Mouse (Mus musculus) CD4-positive, CD25-positive, alpha-beta regulatory T cell, adult 4 months (primary cell): ENCODE measurements around the gene Atp2a2. TPM values are rescaled to one million over a fixed set of nuclear protein-coding genes. Genes with fewer than 3 reads are reported as not detected.
"Not testable (repeated sequence)": the region's sequence is repeated elsewhere in the genome, so short reads cannot be mapped to it uniquely, and the experiment has no call there.

ENCODE experiments used
- ATAC-seq: one replicate; pipeline ENCODE4 v1.8.0; 2017
- polyA plus RNA-seq, 2 experiments: library from polyadenylated mRNA; unstranded; fragments of 100-300 nt; shearing (Covaris generic); gene quantifications; one replicate each; pipeline ENCODE4 v1.2.1; 2017

Gene Atp2a2
- polyA plus RNA-seq, 2 experiments from 2014 or later: 10.0 to 14.8 TPM

- no peak for ATAC-seq
Observed at GRCm38 (mm10) chr5:122493035-122493434, 9.0 kb downstream of the Atp2a2 start.

- ATAC-seq: no peak
Observed at GRCm38 (mm10) chr5:122491385-122491784, 10.6 kb downstream of the Atp2a2 start.

DNA sequence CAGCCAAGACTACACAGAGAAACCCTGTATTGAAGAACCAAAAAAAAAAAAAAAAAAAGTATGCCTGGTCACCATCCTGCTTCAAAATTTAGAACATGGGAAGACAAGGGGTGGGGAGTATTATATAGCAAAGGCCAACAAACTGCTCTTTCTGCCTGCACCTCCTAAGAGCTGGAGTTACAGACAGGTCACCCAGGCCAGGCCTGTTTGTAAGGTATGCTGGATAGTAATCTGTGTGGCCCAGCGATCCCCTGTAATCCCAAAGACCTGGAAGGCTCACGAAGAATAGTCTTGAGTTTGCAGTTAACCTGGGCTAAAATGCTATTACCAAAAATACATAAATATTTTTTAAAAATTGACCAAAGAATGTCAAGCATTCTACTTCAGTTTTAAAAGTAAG, 11.9 kb downstream of the Atp2a2 start:
- no peak for ATAC-seq

DNA sequence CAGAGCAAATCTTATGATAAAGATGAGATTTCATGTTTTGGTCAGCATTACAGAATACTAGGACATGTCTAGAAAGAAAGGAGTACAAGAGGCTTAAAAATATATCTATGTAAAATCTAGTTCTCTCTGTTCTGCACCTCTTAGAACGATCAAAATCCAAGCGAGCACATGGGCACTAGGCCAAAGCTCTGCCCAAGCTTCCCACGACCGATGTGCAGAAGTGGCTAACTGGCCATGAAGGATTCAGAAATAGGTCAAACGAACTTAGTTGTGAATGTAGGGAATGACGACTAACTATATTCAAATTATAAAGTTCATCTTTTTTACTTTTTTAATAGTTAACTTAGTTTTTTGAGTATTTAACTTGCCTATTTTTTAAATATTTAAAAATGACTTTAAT, 14.2 kb downstream of the Atp2a2 start:
- ATAC-seq: no peak

DNA sequence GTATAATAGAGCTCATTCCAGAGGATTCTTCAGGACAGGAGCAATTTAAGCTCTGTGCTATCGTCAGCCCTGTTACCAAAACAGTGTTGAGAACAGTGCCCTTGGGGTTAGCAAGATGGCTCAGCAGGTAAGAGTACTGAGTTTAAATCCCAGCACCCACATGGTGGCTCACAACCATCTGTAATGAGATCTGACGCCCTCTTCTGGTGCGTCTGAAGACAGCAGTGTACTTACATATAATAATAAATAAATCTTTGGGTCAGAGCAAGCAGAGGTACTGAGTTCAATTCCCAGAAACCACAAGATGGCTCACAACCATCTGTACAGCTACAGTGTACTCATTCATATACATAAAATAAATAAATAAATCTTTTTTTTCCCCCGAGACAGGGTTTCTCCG, 15.8 kb downstream of the Atp2a2 start:
- not testable (repeated sequence) for ATAC-seq

DNA sequence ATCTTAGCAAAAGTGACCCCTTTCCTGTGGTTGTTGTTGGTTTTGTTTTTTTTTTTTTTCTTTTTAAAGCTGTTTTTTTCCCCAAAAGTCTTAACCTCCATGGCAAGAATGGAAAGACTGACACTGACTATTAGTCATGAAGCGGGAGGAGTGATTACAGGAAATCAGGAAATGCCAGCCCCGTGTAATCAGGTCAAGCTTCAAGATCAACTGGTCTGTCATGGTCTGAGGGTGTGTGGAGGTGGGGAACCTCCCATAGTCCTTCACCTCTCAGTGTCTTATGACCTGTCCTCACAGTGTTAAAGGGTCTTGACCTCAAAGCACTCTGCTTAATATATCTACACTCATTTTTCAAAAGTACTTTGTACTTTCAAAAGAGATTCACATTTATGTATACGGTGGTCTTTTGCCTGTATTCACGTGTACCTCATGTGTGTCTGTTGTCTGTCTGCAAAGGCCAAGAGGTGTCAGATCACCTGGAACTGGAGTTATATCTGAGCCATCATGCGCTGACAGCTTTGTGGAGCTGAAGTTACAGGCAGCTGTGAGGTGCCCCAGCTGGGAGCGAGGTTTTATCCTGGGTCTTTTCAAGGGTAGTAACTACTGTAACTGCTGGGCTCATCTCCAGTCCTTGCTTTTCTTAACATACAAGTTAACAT, 19.2 kb downstream of the Atp2a2 start:
- ATAC-seq: no peak

GRCm38 (mm10) chr5:122481844-122482243, 20.2 kb downstream of the Atp2a2 start:
- no peak for ATAC-seq

GRCm38 (mm10) chr5:122479131-122479530, 22.9 kb downstream of the Atp2a2 start:
- ATAC-seq: no peak

DNA sequence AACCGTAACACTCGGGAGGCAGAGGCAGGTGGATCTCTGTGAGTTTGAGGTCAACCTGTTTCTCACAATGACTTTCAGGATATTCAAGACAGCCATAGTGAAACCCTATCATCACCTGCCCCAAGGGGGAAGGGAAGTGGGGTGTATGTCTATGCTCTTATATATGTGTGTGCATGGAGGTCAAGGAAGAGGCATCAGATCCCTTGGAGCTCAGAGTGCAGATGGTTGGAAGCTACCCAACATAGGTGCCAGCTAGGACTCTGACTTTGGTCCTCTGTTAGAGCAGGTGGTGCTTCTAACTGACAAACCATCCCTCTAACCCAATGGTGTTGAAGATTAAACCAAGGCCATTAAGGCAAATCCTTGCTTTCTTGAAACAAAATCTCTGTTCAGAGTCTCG, 24.5 kb downstream of the Atp2a2 start:
- ATAC-seq: no peak

- no peak for ATAC-seq
Observed at GRCm38 (mm10) chr5:122476078-122476477, 25.9 kb downstream of the Atp2a2 start.

GRCm38 (mm10) chr5:122474643-122475363, 27.2 kb downstream of the Atp2a2 start:
- ATAC-seq: no peak

- ATAC-seq: no peak
Observed at GRCm38 (mm10) chr5:122471658-122472057, 30.4 kb downstream of the Atp2a2 start.

DNA sequence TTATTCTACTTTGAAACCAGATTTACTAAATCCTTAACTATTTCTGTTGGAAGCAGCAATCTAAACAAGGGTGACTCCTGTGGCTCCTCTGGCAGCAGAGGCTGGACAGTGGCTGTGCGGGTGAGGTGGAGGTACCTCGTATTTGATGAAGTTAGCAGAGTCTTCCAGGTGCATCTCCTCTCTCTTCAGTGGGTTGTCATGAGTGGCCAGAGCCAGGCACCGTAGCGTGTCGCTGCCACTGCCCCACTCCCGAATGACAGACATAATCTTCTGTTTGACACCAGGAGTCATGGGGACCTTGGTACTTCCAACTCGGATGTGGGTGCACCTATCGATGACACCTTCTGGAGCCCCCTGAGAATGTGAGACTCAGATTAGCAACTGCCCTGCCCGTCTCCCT, 40.6 kb downstream of the Atp2a2 start:
- no peak for ATAC-seq

GRCm38 (mm10) chr5:122460656-122461055, 41.4 kb downstream of the Atp2a2 start:
- no peak for ATAC-seq

DNA sequence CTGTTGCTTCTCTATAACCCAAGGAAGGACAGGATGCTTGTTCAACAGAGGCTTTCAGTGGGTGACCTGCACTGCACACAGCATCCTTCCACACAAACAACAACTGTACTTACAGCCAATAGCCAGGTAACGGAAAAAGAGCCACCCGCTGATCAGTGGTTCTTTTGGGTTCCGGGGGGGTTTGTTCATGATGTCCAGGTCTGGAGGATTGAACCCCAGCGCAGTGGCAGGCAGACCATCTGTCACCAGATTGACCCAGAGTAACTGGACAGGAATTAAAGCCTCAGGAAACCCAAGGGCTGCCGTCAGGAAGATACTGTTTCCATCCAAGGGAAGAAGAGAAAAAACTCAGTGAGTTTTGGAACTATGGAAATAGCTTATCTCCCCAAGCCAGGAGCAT, 42.7 kb downstream of the Atp2a2 start:
- no peak for ATAC-seq

- no peak for ATAC-seq
Observed at GRCm38 (mm10) chr5:122458066-122458465, 44.0 kb downstream of the Atp2a2 start.

DNA sequence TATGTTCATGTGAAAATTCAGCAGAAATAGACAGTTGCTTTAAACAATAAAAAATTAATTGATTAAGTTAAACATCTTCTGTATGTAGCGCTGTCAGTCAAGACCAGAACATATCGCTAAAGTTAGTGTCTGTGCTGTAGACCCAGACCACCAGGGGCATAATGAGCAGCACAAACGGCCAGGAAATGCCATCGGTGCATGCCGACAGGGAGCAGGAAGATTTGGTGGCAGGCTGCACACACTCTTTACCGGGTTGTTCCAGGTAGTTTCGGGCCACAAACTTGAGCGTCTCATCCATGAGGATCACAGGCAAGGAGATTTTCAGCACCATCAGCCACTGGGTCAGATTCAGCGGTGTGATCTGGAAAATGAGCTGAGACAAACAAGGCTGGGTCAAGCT, 45.0 kb downstream of the Atp2a2 start:
- ATAC-seq: not testable (repeated sequence)

- no peak for ATAC-seq
Observed at GRCm38 (mm10) chr5:122455584-122455983, 46.4 kb downstream of the Atp2a2 start.

DNA sequence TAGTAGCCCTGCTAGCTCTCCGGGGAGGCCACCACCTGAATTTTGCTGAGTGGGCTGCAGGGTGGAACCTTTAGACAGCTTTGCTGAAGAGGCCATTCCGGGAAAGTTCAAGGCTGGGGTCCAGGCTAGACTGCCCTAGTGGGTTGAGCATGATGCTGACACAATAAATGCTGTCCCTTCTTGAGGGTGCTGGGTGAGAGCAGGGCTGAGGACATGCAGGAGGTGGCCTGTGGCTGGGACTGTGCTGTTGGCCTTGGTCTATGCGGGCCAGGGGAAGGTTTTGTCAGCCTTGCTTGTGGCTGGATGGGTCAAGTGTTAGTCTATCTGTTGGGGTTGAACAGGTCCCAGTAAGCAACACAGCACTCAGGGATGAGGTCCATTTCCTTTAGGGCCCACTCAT, 47.1 kb downstream of the Atp2a2 start:
- ATAC-seq: no peak

- no peak for ATAC-seq
Observed at GRCm38 (mm10) chr5:122454442-122454841, 47.6 kb downstream of the Atp2a2 start.

DNA sequence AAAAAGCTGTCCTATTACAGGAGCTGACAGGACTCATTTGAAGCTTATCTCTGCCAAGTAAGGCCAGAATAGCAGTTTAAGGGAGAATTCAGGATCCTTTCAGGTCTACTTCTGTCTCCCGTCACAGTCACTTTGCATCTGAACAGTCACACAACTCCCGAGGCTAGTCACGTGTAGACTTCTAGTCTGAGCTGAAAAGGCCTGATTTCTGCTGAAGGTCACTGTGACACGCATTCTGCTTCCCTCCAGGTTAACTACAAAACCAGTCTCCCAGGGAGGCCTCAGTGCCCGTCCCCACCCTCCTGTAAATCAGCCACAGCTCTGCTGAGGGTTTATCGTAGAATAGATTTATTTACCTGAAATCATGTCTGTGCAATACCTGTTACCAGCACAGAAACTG, 48.8 kb downstream of the Atp2a2 start:
- no peak for ATAC-seq

GRCm38 (mm10) chr5:122452194-122452593, 49.8 kb downstream of the Atp2a2 start:
- no peak for ATAC-seq

DNA sequence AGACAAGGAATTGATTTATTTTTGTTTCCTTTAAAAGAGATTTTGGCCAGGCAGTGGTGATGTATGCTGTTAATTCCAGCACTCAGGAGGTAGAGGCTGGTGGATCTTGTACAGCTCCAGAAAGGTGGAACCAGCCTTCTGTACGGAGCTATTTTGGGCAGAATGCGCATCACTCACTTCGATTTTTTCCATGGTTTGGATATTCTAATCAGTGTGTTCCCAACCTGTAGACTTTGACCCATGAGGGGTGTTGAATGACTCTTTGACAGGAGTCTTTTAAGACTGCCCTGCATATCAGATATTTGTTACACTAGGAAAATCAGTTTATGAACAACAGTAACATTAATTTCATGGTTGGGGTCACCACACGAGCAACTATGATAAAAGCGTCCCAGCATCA, 50.7 kb downstream of the Atp2a2 start:
- no peak for ATAC-seq

DNA sequence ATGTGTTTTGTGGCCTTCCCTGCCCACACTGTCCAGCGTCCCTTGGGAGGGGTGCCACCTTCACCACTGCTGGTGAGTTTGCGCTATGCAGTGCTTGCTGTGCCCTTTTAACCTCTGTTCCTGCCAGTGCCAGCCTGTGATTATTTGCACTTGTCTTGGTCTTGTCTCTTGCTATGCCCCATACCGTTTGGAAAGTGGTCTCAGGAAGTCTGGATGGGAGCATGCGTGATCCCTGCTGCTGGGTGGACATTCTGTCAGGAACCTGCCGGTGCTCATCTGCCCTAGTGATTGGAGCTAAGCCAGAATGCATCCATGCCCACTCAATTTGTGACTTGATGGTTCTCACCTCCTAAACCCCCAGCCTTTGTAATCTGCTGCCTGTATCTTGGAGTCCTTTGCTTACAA, 51.1 kb downstream of the Atp2a2 start:
- ATAC-seq: no peak

DNA sequence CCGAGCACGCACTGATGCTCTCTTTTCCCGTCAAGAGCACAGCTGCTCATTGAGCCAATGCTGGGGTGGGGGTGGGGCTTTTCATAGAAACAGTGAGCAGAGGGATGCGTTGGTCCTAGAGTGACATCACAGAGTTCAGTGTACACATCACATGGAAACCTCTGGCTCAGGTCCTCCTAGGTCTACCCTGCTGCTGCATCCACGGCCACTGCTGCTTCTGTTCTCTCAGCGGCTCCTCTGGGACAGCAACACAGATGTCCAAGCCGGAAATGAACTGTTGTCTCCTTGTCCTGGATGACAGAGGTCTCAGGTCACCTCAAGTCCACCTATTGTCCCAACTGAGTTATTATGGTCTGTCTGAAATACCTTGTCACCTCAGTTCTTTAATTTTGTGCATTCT, 52.1 kb downstream of the Atp2a2 start:
- no peak for ATAC-seq
